Mouse (Mus musculus) liver, embryonic 14.5 days (tissue): Measurements from ENCODE around the gene Zfp655. TPM values are rescaled to one million over a fixed set of nuclear protein-coding genes. Genes with fewer than 3 reads are reported as not detected.

ENCODE experiments used
- ATAC-seq: fragments of 200-750 bp; cut with Nextera tagmentation; 2 replicates; pipeline ENCODE4 v1.8.0; 2017; ENCODE audit warnings: moderate number of reproducible peaks, mild to moderate bottlenecking, moderate library complexity; ENCODE audit not compliant: insufficient read depth
- DNase-seq, 3 experiments: peaks; one replicate each; pipeline ENCODE4 v3.0.0-alpha.2; 2012 to 2013; ENCODE audit warnings: low read depth in 3 of 3, low spot score in 3 of 3
- H3K27ac ChIP-seq: fragments of 300-500 bp; sonication (generic); 2 replicates; pipeline ENCODE4 v1.5.1; 2014; ENCODE audit warnings: moderate library complexity, mild to moderate bottlenecking, control low read depth, inconsistent platforms
- H3K27me3 ChIP-seq: fragments of 300-500 bp; sonication (generic); 2 replicates; pipeline ENCODE4 v1.6.1; 2014; ENCODE audit warnings: mild to moderate bottlenecking, low read length, moderate library complexity; ENCODE audit not compliant: control insufficient read depth, insufficient read depth
- H3K36me3 ChIP-seq: fragments of 300-500 bp; sonication (generic); replicated peaks from 2 replicates; pipeline ENCODE4 v1.6.1; 2014; ENCODE audit warnings: low read depth; ENCODE audit not compliant: control insufficient read depth, insufficient read depth
- H3K4me1 ChIP-seq, 2 experiments: fragments of 200-500 bp in 1 of 2; fragments of 300-500 bp in 1 of 2; sonication (generic) in 1 of 2; replicated peaks; 2 replicates each; pipeline ENCODE4 v1.6.1; 2012 to 2014; ENCODE audit warnings: antibody characterized with exemption in 1 of 2, inconsistent platforms in 1 of 2, low read length in 1 of 2; ENCODE audit not compliant: control insufficient read depth in 2 of 2, insufficient read depth in 2 of 2
- H3K4me2 ChIP-seq: fragments of 300-500 bp; sonication (generic); 2 replicates; pipeline ENCODE4 v1.6.1; 2014; ENCODE audit warnings: low read depth, mild to moderate bottlenecking, control low read depth, moderate library complexity
- H3K4me3 ChIP-seq, 2 experiments: fragments of 200-500 bp in 1 of 2; fragments of 300-500 bp in 1 of 2; sonication (generic) in 1 of 2; 2 replicates each; pipeline ENCODE4 v1.5.1; 2012 to 2014; ENCODE audit warnings: low read depth in 2 of 2, low read length in 2 of 2, mild to moderate bottlenecking in 2 of 2, control low read depth in 1 of 2, inconsistent platforms in 1 of 2, moderate library complexity in 1 of 2; ENCODE audit not compliant: insufficient read depth in 1 of 2
- H3K9ac ChIP-seq: fragments of 300-500 bp; sonication (generic); replicated peaks from 2 replicates; pipeline ENCODE4 v1.6.1; 2014; ENCODE audit warnings: mild to moderate bottlenecking, control low read depth, moderate library complexity
- H3K9me3 ChIP-seq: fragments of 300-500 bp; sonication (generic); 2 replicates; pipeline ENCODE4 v1.6.1; 2016; ENCODE audit warnings: low read length, mixed read lengths; ENCODE audit not compliant: control insufficient read depth
- CTCF ChIP-seq: IDR thresholded peaks from 2 replicates; pipeline ENCODE4 v1.5.1; 2016; ENCODE audit warnings: antibody characterized with exemption, low read depth, control low read depth
- EP300 ChIP-seq: IDR thresholded peaks from 2 replicates; pipeline ENCODE4 v1.6.1; 2016; ENCODE audit warnings: antibody characterized with exemption, low read depth
- WGBS: fragments of 180-500 bp; shearing (Covaris S2); extraction: QIAGEN DNeasy Blood & Tissue Kit; methylation state at CpG from one replicate; pipeline ENCODE4 v1.1.7; 2014; ENCODE audit not compliant: insufficient replicate concordance; 5-methylcytosine and 5-hydroxymethylcytosine counted together
- polyA plus RNA-seq, 2 experiments: library from polyadenylated mRNA; depleted of rRNA in 1 of 2; stranded (reverse) in 1 of 2; unstranded in 1 of 2; fragments of >200 nt; fragmentation: Nextera tagmentation in 1 of 2; extraction: Ambion mirVana in 1 of 2; gene quantifications; 2 replicates each; pipeline versions ENCODE4 v1.2.1 to v1.2.3; 2012 to 2014

Zfp655 gene
- polyA plus RNA-seq, 2 experiments, result 8.3 to 18.7 TPM

DNA sequence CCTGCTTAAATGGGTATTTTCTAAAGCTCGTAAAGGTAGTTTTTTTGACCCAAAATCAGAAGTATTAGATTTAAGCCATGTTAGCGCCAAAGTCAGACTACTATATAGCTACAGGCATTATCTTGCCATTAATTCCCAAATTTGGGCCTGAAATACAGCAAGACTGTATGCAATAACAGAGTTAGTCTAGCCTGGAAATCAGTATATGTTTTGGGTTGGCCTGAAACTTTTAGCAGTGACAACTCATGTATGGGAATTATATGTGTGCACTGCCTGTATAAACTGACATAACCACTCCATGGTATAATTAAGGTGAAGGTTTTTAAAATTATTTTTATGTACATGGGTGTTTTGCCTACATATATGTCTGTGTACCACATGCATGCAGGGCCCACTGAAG is 39.6 kb upstream of the Zfp655 start, which contains the start of gene Atp5j2:
Gene Atp5j2 (minus strand): TSS at position 101 of the 400 bp plus-strand sequence.
- Histone ChIP-seq H3K4me2 (peak within 1 kb of the TSS; percentile 87), H3K36me3 (peaks cover 27% of the 10 kb centered on the region), H3K27ac (peak within 1 kb of the TSS; percentile 65), H3K4me3 (peak within 1 kb of the TSS; percentile 87 to 95), H3K4me1 (peaks cover 17 to 25% of the 10 kb centered on the region in 2 experiments), H3K27me3 (no peaks in the 10 kb centered on the region), H3K9me3 (no peaks in the 10 kb centered on the region), H3K9ac (peak within 1 kb of the TSS; percentile 92)
- ATAC-seq (no peak), DNase-seq (no peak)
- WGBS, result 82% methylated on average over 2 of the region's 2 CpGs
- TF ChIP-seq CTCF (no peak), EP300 (no peak)

DNA sequence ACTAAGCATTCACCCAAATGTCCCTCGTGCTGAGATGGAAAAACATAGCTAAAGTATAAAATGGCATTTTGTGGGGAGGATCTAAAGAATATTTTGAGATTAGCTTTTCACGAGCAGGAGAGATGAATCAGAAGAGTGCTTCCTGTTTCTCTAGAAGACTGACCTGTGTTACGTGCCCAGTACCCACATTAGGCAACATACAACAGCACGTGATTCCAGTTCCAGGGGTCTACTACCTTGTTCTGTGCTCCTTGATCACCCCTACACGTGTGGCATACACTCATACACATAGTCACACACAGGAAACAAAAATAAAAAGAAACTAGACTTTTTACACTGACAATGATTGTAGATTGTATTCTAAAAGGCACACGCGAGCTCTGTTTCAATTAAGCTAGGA is 31.1 kb upstream of the Zfp655 start:
- peak overlapping the region; percentile 81 for H3K4me2 ChIP-seq

DNA sequence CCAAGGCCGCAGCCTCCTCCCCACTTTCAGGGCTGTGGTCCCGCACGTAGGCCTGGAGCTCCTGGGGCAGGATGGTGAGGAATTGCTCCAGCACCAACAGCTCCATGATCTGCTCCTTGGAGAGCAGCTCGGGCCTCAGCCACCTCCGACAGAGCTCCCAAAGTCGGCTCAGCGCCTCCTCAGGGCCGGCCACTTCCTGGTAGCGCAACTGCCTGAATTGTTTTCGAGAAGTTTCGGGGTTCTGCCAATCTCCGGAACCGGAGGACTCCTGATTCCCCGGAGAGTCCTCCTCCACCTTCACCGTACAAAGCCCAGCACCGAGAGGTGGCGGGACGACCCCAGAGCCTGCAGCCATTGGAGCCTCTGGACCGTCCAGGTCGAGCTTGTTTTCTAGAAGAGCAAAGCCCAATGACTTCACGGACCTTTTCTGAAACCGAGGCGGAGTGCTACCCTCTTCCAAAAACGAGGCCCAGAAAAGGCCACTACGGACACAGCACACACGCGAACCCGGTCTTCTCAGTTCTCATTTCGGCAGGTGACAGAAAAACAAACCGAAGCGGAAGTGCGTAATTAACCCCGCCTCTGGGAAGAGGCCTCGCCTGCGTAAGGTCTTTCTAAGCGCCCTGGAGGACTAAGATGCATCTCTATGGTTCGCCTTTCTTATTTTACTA is 30.1 kb upstream of the Zfp655 start, which contains the start of gene Zkscan14:
Gene Zkscan14 (minus strand): TSS at position 548 of the 671 bp plus-strand sequence.
- 1% methylated on average over 37 of the region's 37 CpGs for WGBS
- no peak for TF ChIP-seq CTCF
- TF ChIP-seq EP300, result no peak
- Histone ChIP-seq H3K4me1 (peaks cover 11 to 18% of the 10 kb centered on the region in 2 experiments), H3K36me3 (no peaks in the 10 kb centered on the region), H3K9ac (peak within 1 kb of the TSS; percentile 96), H3K27ac (peak within 1 kb of the TSS; percentile 75), H3K4me2 (peak within 1 kb of the TSS; percentile 93), H3K27me3 (no peaks in the 10 kb centered on the region), H3K9me3 (no peaks in the 10 kb centered on the region), H3K4me3 (peak within 1 kb of the TSS; percentile 94 to 98)
- ATAC-seq (peak; percentile 22), DNase-seq (peak; percentile 85 to 86 (median 85))

More for the DNA sequence above, 31.1 kb upstream of the Zfp655 start:
- peak overlapping the region in 1 of 2 experiments; percentile 98; a peak in 2 of 4 replicates for H3K4me3 ChIP-seq
- H3K27ac ChIP-seq, result no peak overlapping the region
- H3K36me3 ChIP-seq, result peaks cover 7% of the 10 kb centered on the region; the same call in 1 of the 2 replicates
- H3K9ac ChIP-seq, result peak overlapping the region; percentile 12; the same call in 1 of the 2 replicates
- WGBS, result 64% methylated on average over 7 of the region's 7 CpGs
- TF ChIP-seq CTCF (no peak), EP300 (no peak)
- peaks cover 6 to 14% of the 10 kb centered on the region in 2 experiments for H3K4me1 ChIP-seq
- H3K9me3 ChIP-seq, result no peaks in the 10 kb centered on the region
- no peak for ATAC-seq
- no peaks in the 10 kb centered on the region for H3K27me3 ChIP-seq
- no peak for DNase-seq

DNA sequence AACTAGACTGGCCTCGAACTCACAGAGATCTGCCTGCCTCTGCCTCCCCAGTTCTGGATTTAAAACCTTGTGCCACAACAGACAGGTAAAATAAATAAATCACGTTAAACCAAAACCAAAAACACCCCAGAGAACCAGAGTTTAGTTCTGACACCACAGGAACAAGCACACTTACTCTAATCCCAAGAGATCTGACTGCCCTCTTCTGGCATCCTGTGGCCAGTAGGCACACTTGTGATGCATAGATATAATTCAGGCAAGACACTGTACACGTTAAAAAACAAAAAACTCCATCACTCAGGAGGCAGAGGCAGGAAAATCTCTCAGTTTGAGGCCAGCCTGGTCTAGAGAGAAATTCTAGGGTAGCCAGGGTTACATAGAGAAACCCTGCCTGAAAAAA is 29.1 kb upstream of the Zfp655 start:
- Histone ChIP-seq H3K27me3 (no peaks in the 10 kb centered on the region), H3K27ac (peak overlapping the region; percentile 16; the same call in 1 of the 2 replicates), H3K4me1 (peaks cover 11 to 18% of the 10 kb centered on the region in 2 experiments), H3K9ac (no peak overlapping the region), H3K4me3 (no peak overlapping the region), H3K36me3 (no peaks in the 10 kb centered on the region), H3K9me3 (no peaks in the 10 kb centered on the region), H3K4me2 (0 out of 2 replicates have a peak overlapping the region, but pooled peaks have one; percentile 93)
- ATAC-seq, result no peak
- no peak for TF ChIP-seq CTCF
- TF ChIP-seq EP300, result no peak
- WGBS, result 39% methylated on average over 3 of the region's 3 CpGs
- DNase-seq, result no peak

DNA sequence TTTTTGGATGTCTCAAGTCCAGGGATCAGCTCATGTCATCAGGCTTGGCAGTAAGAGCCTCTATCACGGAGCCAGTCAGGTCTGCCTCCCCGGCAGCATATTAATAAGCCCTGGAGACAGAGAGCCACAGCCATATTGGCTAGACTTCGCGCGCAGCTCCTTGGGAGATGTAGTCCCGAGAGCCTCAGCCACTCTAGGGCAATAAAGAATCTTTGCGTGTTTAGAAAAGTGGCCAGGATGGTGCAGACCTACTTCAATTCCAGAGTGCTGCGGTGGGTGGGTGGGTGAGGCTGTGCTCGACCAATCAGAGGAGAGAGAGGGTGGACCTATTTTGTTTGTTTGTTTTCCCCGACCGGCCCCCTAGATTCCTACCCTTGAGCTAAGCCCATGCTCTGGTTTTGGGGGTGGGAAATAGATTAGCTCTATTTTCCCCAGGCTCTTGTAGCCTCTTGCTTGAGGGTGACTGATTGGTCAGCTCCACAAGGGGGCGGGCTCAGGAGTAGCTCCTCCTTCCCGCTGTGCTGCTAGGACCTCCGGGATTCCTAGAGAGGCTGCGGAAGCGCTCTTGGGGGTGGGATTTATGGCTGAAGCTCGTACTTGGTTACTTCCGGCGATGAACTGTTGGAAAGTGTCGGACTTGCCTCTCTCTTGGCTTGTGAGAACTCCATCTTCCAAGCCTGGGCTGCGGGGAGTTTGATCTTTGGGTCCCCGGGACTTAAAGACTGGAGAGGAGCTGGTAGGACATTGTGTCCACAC is 27.4 kb upstream of the Zfp655 start, which contains the start of gene Zkscan5:
Gene Zkscan5 (plus strand): TSS at position 627 of the 756 bp plus-strand sequence.
- WGBS, result under 1% methylated on average over 22 of the region's 22 CpGs
- peak; percentile 30; the same call in 1 of the 2 replicates for TF ChIP-seq CTCF
- peak; percentile 14; the same call in 1 of the 2 replicates for TF ChIP-seq EP300
- Histone ChIP-seq H3K4me1 (peaks cover 13 to 18% of the 10 kb centered on the region in 2 experiments), H3K36me3 (no peaks in the 10 kb centered on the region), H3K4me2 (peak within 1 kb of the TSS; percentile 93), H3K27ac (peak within 1 kb of the TSS; percentile 93), H3K27me3 (no peaks in the 10 kb centered on the region), H3K4me3 (peak within 1 kb of the TSS; percentile 75 to 81), H3K9me3 (no peaks in the 10 kb centered on the region), H3K9ac (peak within 1 kb of the TSS; percentile 80)
- peak; percentile 95 for ATAC-seq
- DNase-seq, result peak; percentile 97 to 98 (median 97)
